Mouse (Mus musculus): ENCODE measurements at regions not wholly inside any gene's neighbourhood (a gene's known extent, or its start where the extent isn't known, plus 50 kb on each side); places are given as distances from the start of the nearest gene placed in this dataset.

DNA sequence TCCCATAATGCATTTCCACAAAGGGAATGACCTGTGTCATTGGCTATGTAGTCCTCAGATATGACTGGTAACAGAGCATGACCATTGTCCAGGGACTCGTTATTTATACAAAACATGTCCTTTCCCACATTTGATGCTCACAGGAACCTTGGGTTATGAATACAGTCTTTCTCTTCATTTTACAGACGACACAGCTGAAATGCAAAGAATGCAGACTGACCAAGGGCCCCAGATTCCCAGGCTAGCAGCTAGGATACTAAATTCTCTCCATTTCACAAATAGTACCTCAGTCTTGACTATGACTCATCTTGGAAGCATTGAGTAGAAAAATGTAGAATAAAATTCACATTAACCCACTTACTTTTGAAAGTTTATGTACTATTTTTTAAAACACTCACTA, 182.7 kb upstream of the Sox4 start:
- DNase-seq, result no peak

DNA sequence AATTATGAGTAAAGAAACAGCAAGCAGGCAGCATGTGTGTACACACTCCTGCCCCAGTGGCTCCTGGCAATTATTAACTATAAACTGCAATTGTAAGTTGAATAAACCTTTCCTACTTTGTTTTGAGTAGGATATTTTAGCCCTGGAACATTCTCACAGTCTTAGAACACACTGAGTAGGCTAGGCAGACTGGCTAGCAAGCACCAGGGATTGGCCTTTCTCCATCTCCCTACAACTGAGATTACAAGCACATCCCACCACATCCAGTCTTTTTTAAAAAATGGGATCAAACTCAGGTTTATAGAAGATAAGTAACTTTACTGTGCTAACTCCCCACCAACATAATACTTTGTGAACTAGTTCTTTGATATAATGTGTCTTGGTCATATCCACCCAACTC, 174.0 kb upstream of the Sox4 start:
- DNase-seq, result no peak

DNA sequence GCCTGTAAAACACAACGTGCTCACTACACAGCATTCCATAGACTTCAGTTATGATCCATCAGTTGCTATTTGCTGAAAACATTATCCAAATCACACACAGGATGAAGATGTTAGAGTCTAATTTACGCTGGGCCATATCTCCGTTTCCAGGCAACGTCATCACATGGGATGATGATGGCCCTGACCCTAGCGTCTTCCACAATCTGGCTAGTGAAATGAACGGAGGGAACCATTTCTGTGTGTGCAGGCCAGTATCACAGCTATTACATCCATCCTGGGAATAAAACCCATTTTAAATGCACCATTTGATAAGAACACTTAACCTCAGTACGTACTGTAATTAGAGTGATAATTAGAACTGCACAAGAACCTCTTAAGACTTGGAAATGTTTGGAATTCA, 170.0 kb upstream of the Sox4 start:
- DNase-seq, result no peak

DNA sequence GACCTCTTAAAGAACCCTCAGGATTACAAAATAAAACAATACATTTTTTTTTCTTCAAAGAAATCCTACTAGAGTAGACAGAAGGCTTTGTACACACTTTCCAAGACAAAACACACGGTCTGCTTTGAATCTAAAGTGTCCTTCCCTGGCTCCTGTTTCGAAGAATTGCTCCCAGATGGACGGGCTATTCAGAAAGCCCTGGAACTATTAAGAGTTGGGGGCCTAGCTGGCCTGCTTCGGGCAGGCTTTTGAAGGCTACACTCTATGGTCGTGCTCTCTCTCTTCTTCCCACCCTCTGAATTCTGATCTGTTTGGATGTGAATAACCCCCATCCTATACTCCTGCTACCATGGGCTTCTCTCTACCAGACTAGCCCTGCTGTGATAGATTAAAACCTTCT, 167.6 kb upstream of the Sox4 start:
- no peak for DNase-seq

DNA sequence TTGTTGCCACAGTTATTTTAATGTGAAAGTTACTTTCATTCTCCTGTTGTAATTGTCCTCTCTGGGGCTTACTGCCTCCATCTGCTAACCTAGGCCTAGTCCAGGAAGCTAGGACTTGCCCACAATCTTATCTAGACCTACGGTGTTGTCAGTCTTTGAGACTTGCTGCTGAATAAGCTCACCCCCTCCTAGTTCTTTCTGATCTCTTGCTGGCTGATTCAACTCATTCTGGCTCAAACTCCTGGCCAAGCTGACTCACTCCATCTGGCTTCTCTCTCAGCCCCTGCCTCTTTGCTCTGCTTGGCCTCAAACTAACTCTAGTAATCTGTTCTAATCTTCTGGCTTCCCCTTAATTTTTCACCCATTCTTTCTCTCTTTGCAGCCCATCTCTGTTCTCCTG, 165.8 kb upstream of the Sox4 start:
- no peak for DNase-seq

DNA sequence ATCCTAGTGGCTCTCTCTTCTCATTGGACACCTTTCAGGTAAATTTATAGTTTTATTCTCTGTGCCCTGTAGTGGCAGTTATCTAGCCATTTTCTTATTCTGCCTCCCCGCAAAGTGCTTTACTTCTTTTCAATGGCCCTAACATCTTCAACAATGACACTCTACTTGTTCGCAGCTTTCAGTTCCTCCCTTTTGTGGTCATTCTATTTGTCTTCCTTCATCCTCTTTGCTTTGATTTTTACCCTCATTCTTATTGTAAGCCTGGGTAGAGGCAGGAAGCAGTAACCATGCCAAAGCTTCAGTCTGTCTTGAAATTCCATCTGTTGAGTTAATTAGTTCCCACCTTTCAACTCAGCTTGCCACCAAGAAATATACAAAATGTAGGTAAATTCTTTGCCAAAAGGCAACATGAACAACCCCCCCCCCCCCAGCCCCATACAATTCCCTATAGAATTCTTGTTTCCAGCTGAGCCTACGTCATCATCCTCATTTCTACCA, 161.5 kb upstream of the Sox4 start:
- no peak for DNase-seq

DNA sequence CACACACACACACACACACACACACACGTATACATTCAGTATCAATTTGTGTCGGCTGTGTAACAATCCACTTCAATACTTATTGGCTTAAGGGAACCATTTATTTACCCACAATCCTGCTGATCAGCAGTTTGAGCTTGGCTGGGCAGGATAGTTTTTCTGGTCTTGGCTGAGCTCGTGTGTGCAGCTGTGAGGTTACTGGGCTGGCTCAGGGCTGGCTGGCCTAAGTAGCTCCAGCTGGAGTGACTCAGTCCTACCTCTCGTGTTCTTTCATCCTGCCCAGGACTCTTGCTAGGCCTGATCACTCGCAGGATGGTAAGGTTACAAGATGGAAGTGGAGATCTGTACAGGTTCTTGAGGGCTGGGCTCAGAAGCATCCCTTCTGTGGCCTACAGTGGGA, 156.6 kb upstream of the Sox4 start:
- no peak for DNase-seq

DNA sequence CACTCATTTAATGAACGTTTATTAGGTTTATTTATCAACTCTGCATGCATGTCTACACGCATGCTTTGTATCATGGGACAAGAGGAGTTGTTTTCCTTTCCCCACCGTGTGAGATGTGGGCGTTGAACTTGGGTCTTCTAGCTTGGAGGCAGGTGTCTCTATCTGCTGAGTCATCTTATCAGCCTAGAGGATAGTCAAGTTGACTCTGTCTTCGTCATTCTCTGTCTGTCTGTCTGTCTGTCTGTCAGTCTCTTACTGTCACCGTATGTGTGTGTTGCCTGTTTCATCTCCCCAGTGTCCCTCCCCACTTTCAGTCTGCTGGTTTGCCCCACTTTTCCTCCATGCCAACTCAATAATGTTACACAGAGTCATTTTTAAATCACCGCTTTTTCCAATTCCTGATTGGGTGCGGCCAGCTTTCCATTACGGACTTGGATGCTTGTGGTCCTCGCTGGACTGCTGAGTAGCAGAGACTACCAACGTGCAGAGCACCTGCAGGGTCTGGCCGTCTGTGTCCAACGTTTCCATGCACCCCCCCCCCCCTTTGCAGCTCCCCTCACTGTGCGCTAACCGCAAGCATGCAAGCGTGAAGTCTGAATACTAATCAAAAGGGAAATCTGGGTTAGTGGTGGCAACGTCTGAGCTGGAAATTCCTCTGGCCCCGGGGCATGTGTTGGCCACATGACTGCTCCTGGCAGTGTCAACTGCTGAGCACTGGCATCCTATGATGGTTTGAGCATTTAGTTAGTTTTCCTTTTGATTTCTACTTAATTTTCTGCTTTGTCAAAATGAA, 155.7 kb upstream of the Sox4 start:
- DNase-seq, result no peak

DNA sequence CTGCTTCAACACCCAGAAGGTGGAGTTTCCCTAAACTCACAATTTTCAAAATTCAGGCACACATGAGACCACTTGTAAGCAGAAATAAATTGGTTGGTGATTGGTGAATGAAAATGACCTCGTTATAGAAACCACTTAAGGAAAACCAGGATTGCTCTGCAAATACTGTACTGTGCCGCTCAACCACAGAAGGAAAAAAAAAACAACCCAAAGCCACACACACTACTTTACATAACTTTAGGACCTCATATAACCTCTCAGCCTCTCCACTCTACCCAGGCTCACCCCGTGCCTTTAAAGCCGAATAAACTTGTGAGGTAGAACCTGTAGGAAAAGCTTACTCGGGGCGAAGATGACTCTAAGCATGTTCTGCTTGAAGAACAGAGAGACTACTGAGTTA, 154.7 kb upstream of the Sox4 start:
- no peak for DNase-seq

DNA sequence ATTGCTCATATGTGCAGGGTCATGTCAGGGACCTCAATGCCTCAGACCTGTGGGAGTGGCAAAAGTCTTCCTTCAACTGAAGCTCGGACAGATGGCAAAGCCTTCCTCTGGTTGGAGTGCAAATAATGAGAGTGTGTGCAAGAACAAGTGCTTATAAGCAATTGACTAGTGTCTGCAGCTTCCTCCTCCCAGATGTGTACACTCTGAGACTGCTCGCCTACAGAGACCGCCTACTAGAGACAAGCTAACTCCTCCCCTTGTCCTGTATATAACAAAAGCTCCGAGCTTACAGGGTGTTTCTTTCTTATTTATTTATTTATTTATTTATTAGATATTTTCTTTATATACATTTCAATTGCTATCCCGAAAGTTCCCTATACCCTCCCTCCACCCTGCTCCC, 138.7 kb upstream of the Sox4 start:
- no peak for DNase-seq

DNA sequence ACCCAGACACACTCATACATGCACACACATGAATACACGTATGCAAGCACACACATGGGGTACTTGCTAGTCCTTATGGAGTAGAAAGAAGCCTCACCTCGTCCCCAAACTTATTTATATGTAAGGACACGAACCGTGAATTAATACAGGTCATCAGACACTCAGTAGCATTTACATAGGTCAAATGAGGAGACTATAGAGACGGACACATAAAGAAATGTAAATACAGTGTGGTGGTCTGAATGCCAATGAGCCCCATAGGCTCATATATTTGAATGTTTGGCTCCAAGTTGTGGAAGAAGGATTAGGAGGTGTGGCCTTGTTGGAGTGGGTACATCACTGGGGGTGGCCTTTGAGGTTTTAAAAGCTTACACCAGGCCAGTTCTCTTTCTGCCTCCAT, 133.3 kb upstream of the Sox4 start:
- DNase-seq, result no peak

DNA sequence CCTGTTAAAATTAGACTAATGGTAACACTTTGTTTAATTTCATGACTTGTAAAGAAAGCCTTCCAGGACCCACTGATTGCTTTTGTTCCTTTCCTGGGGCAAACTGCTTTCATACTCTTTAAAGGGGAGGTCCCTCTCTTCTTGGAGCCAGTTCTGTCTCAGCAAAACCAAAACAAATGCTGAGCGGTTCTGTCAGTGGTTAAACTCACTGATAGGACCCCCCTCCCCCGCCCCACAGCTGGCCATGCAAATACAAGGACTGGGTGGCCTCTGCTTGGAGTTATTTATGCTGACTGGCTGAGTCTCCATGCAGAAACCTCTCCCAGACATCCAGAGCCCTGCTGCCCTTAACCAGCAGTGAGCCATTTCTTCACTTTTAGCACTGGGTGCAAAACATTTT, 127.6 kb upstream of the Sox4 start:
- no peak for DNase-seq

DNA sequence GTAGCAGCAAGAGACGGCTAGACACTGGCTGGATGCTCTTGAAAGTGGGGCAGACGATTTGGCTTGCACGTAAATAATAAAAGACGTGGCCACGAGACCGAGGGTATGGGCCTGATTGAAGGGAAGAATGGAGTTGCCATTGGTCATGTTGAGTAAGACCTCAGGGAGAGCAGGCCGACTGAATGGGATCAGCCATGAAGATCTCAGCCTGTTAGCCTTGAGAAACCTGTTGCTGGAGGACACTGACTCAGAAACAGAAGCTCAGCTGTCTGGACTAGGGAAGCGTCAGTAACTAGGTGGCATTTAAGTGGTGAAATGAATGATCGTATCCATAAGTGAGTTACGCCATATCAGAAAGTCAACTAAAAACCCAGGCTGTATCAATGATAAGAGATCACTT, 126.3 kb upstream of the Sox4 start:
- DNase-seq, result no peak

DNA sequence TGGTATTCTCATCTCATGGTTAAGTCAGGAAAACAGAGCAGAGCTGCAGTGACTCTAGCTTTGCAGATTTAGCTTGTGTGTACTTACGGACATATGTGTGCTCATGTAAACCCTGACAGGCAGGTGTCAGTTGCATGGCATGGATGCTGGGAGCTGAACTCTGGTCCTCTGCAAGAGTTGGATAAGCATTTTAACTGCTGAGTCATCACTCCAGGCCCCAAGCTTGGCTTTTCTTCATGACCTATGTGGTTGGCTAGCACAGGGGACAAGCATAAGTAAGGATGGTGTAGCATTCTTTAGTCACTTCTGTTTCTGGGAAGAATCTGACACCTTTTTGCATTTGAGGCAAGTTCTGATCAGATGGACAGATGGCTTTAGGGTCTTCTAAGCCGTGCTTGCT, 120.1 kb upstream of the Sox4 start:
- no peak for DNase-seq

DNA sequence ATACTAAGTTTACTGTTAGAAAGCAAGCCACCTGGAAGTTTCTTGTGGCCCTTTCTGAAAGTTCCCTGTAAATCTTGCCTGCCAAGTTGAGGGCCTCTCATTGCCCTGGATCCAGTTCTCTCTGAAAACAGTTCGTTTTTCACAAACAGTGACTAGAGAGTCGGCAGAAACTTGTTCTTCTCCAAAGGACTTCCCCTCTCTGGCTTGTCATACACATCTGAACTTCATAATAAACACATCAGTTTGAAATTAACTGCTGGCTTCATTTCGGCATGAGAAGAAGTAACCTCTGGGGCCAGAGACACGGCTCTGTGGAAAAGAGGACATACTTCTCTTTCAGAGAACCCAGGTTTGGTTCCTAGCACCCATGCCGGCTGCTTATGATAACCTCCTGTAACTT, 110.4 kb upstream of the Sox4 start:
- DNase-seq, result no peak

DNA sequence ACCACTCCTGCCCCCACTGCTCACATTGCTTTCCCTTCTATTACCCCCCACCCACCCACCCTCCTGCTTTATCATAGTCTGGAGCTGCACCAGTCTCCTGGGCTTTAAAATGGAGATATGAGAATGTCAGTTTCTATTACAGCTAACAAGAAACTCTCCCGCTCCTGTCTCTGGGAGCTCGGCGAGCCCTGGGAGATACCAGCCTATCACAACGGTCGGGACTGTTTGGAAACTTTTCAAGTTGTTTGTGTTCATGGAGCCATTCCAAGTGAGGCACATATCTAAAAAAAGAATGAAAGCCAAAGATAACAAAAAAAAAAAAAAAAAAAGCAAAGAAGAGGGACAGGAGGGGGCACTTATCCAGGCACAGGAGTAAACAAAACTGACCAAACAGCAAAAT, 105.2 kb upstream of the Sox4 start:
- DNase-seq, result peak; percentile 3

DNA sequence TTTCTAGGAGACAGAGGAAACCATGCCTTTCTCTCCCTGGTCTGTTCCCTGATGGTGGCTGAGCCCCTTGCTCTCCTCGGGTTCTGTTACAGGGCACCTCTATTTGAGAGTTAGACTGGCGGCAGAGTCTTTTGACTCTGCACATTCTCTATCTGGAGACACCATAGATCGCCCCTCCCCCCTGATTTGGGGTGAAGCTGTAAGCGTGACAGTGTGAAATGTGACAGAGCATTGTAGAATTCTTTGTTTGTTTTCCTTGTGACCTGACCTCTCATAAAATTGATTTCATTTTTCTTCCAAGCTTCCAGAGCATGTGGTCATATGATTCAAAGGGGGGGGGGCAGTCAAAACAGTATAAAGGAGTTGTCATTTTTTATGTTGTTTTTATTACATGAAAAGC, 96.2 kb upstream of the Sox4 start:
- no peak for DNase-seq

DNA sequence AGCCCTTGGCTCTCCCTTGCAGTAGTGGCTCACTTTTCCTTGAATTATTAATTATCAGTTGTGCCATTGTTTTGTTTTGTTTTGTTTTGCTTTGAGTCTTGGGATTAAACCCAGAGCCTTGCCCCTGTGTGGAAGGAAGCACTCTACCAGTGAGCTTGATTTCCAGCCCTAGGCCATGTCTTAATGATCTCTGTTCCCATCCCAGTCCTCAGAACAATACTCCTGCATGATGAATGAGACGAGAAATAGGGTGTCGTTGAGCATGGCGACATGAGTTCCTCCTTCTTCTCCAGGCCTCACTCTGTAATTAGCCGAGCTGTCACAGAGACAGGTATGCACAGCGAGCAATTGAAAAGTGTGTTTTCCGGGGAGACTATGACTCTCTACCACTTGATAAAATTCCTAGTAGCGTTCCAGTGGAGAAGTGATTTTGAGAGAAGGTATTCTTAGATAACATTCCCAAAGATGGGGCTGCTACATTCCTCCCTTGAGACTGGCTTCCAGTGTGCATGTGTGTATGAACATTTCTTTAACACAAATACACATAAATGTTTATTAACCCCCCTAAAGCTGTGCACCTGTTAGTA, 95.6 kb upstream of the Sox4 start:
- DNase-seq, result no peak

DNA sequence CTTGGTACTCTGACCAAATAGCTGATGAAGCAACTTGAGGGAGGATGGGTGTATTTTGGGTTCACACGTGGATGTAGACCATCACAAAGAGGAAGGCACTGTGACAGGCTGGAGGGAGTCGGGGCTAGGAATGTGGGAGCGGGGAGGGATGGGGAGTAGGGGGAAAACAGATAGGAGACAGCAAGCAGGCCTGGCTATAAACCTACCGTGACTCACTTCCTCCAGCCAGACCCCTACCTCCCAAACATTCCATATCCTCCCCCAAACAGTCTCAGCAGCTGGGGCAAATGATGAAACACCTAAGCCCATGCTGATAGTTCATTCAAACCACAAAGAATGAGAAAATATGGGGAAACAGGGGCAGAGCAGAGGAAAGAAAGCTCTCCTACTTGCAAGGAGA, 91.1 kb upstream of the Sox4 start:
- DNase-seq, result no peak

DNA sequence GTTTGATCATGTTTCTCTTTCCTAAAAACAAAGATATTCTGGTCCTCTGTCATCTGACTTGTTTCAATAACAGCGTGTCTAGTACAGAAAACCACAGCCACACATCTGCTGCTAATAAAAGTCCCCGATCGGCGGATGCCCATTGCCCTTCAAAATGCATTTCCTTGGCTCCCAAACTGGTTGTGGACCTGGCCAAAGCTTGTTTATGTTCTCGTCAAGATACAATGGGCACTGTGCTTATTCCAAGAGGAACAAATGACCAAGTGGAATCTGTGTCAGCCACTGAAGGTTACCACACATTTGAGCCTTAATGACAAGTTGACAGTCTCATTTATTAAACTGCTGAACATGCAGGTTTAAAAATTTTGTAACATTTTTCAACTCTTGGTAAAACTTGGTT, 86.8 kb upstream of the Sox4 start:
- DNase-seq, result no peak

DNA sequence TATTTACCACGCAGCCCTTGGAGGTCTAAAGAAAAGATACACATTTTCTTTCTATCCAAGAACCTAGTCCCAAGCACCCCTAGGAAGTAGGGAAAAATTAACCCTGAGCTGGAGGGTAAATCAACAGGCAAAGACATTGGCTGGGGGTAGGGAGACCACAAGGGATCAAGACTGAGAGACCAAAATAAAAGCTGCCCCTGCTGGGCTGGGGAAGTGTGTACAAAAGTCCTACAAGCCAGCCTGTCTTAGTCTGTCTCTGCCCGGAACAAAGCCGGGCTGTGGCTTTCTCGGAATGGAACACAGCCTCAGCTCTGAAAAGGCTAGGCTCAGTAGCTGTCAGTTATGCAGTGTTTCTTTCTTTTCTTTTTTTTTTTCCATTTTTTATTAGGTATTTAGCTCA, 81.4 kb upstream of the Sox4 start:
- DNase-seq, result no peak

DNA sequence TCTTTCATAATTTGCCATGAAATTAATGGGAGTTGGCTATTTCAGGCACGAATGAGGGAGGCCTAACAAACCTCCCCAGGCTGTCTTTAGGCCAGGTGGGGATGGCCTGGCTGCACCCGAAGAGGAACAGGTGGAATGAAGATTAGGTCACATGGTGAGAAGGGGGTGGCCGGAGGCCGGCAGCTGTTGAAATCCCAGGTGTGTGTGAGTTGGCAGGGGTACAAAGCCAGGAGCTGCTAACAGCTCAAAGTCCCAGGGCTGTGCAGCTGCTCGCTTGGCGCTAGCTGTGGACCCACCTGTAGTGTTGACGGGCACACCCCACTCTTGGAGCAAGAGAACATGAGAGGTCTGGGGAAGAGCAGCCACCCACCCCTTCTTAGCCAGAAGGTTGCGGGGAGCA, 80.9 kb upstream of the Sox4 start:
- DNase-seq, result no peak

DNA sequence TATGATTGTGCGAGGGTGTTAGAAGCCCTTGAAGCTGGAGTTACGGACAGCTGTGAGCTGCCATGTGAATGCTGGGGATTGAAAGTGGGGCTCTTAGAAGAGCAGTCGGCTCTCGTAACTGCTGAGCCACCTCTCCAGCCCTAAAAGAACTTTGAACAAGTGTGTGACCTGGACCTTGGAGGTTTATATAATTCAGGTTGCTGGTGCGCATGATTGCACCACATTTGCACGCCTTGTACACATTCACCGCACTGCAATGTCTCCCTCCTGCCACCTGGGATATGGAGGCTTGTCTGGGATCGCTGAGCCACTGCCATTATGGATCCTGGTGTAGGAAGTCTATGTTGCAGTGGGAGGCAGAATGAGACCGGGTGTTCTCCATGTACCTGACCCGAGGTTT, 73.6 kb upstream of the Sox4 start:
- DNase-seq, result no peak

DNA sequence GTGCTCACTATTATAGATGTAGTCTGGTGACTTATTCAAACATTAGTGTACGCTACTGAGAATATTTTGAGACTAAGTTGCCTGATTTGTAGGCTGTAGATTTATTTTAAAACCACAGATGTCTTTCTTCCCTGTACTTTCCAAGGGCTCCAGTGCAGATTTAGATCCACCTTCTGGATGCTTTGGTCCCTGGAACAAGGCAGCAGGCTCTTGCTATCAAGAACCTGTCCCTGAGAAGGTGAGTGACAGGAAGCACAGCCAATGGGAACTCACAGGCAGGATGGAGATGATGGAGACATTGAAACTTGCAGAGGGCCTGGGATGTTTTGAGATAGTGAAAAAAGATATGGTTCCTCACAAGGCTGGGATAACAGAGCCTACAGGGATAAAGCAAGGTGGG, 70.0 kb upstream of the Sox4 start:
- DNase-seq, result no peak

DNA sequence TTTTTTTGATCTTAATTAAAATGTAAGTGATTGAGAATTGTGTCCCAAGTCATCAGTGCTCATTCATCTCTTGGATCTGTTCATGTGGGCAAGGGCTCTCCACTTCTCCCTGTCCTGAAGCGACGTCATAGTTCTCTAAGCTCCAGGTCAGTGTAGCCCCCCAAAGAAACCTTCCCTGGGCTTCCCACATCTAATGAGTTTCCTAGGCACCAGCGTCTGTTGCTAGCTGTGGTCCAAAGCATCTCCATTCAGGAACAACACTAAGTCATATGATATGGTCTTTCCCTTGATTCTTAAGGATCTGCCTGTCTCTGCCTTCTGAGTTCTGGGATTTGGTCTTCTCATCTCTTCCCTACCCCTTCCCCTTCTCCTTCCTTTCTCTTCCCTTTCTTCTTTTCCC, 66.3 kb upstream of the Sox4 start:
- DNase-seq, result no peak
